Mouse (Mus musculus) cerebellum, adult 9-10 months (tissue): Measurements from ENCODE around the gene Cacna1a.
A peak's percentile ranks its signal among the peaks of the same experiment; 100 is the strongest.

Experiments
- DNase-seq: peaks from one replicate; pipeline ENCODE4 v3.0.0; 2022

Cacna1a gene

GRCm38 (mm10) chr8:84640617-84641294 is 252.5 kb downstream of the Cacna1a start:
- DNase-seq, result peak; percentile 52

- DNase-seq, result no peak
Measured at GRCm38 (mm10) chr8:84641578-84642361, 253.5 kb downstream of the Cacna1a start.

GRCm38 (mm10) chr8:84643019-84643418 is 254.8 kb downstream of the Cacna1a start:
- no peak for DNase-seq

GRCm38 (mm10) chr8:84646800-84647199 is 258.6 kb downstream of the Cacna1a start:
- DNase-seq, result no peak

GRCm38 (mm10) chr8:84647461-84647901 is 259.2 kb downstream of the Cacna1a start:
- DNase-seq, result no peak

GRCm38 (mm10) chr8:84650213-84650612 is 262.0 kb downstream of the Cacna1a start:
- no peak for DNase-seq

GRCm38 (mm10) chr8:84653092-84653631 is 264.9 kb downstream of the Cacna1a start:
- no peak for DNase-seq

- no peak for DNase-seq
Measured at GRCm38 (mm10) chr8:84654597-84654996, 266.4 kb downstream of the Cacna1a start.

- DNase-seq, result no peak
Measured at GRCm38 (mm10) chr8:84655336-84656190, 267.3 kb downstream of the Cacna1a start.

GRCm38 (mm10) chr8:84656191-84656525 is 267.9 kb downstream of the Cacna1a start:
- no peak for DNase-seq

GRCm38 (mm10) chr8:84656641-84657126 is 268.4 kb downstream of the Cacna1a start:
- no peak for DNase-seq

- no peak for DNase-seq
Measured at GRCm38 (mm10) chr8:84657203-84657602, 269.0 kb downstream of the Cacna1a start.

- no peak for DNase-seq
Measured at GRCm38 (mm10) chr8:84657680-84658079, 269.4 kb downstream of the Cacna1a start.

GRCm38 (mm10) chr8:84658951-84659350 is 270.7 kb downstream of the Cacna1a start:
- no peak for DNase-seq

- no peak for DNase-seq
Measured at GRCm38 (mm10) chr8:84659936-84660818, 271.9 kb downstream of the Cacna1a start.

- no peak for DNase-seq
Measured at GRCm38 (mm10) chr8:84660819-84661457, 272.7 kb downstream of the Cacna1a start.

GRCm38 (mm10) chr8:84661458-84661871 is 273.2 kb downstream of the Cacna1a start:
- peak; percentile 76 for DNase-seq

- no peak for DNase-seq
Measured at GRCm38 (mm10) chr8:84661961-84662571, 273.8 kb downstream of the Cacna1a start.

- DNase-seq, result peak; percentile 98
Measured at GRCm38 (mm10) chr8:84662581-84663065, 274.4 kb downstream of the Cacna1a start, which contains the start of gene Ier2. Gene Ier2 (minus strand): TSS chr8:84662852.
